Mouse (Mus musculus): ENCODE data around the gene Dag1.
"Not testable (repeated sequence)": the region's sequence is repeated elsewhere in the genome, so short reads cannot be mapped to it uniquely, and the experiment has no call there.

Dag1 gene

GRCm38 (mm10) chr9:108227911-108228649, 35.7 kb downstream of the Dag1 start:
- DNase-seq (ENCODE audit: extremely low read depth, low read depth) = no peak

DNA sequence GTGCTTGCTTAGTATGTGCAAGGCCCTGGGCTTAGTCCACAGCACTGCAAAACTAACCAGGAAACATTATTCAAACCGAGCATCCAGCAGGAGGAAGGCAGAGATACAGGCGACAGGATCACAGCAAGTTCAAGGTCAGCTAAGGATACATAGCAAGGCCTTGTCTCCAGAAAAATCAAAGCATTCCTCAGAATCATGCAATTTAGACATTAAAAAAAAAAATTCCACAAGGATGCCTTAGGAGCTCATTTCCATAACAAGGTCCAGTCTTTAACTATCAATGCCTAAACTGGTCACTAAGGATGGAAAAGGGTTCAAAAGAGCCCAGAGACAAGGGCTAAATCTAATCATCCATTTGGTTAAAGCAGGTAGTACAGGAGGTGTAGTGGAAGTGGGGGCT, 38.6 kb downstream of the Dag1 start:
- no peak for DNase-seq (ENCODE audit: extremely low read depth, low read depth)

DNA sequence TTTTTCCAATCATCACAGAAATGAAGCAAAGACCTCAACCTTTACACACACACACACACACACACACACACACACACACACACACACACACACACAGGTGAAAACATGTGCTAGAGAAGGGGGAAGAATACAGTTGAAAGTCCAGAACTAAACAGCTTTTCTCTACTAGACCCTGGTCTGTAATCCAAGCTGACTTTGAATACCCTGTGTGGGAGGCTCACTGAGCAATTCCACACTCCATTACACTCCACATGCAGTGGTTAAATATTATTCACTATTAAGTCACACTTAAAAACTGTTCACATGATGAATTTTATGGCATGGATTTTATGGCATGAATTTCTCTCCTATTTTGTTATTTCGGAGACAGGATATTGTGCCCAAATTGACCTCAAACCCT, 40.1 kb downstream of the Dag1 start:
- DNase-seq (ENCODE audit: extremely low read depth, low read depth) = no peak

DNA sequence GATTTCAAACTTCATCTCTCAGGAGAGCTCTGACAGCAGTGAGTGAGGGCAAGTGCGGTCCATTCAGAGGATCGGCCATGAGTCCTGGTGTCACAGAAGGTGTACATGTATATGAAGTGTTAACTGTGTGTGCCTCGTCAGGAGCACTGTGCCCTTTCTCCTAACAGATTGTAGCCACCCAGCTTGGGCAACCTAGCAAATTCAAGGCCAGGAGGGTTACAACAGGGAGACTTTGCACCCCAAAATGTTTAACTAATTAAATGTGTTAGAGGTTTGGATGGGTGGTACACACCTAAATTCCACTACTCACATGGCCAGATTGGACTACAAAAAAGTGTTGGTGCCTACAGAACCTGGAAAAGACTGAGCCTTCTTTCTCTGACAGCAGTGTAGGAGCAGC, 42.2 kb downstream of the Dag1 start:
- no peak for DNase-seq (ENCODE audit: extremely low read depth, low read depth)

GRCm38 (mm10) chr9:108220380-108220774, 43.4 kb downstream of the Dag1 start:
- no peak for DNase-seq (ENCODE audit: extremely low read depth, low read depth)

DNA sequence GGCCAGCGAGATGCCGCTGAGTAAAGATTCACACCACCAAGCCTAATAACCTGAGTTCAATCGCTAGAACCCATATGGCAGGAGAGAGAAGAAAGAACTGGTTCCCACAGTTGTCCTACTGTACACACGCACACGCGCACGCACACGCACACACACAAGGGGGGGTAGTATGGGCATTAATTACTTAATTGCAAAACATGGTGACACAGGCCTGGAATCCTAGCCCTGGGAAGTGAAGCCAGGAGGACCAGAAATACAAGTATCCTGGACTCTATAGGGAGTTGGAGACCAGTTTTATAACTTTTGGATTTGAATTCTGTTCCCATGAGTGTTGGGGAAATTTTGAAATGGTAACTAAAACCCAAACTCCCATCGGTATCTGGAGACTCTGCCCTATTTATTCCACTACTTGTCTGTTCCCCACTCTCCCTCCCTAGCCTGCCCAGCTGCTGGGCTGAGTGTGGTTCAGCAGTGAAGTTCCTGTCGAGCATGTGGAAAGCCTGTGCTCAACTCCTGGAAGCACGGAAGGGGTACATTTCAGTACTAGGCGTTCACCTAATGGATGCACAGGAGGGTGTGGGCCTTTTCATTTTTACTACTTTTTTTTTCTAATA, 43.9 kb downstream of the Dag1 start:
- no peak for DNase-seq (ENCODE audit: extremely low read depth, low read depth)

DNA sequence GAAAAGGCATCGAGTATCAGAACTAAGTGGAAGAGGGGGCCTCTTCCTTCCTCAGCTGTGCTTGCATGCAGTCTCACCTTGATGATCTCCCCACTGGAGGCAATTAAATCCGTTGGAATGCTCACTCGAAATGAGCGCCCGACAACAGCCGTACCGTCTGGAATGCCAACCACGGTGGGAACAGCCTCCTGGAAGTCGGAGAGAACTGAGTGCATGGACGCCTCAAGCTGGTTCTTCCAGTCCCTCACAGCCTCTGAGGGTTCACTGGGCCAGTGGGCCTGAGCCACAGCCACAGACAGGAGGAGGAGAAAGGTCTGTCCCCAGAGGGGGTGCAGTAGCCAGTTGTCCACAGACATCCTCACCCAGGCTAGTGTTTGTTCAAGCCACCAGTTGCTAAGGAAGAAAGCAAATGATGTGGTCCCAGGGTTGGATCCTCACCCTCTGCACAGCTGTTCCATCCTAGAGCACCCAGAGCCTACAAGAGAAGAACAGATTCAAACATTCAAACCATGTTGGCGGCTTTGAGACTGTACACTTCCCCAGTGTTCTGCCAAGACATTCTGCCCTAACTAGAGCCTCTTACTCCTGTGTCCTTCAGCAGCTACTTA, 45.7 kb downstream of the Dag1 start:
- no peak for DNase-seq (ENCODE audit: extremely low read depth, low read depth)

GRCm38 (mm10) chr9:108217406-108217805, 46.4 kb downstream of the Dag1 start:
- DNase-seq (ENCODE audit: extremely low read depth, low read depth) = no peak

GRCm38 (mm10) chr9:108213105-108213504, 50.7 kb downstream of the Dag1 start:
- no peak for DNase-seq (ENCODE audit: extremely low read depth, low read depth)

DNA sequence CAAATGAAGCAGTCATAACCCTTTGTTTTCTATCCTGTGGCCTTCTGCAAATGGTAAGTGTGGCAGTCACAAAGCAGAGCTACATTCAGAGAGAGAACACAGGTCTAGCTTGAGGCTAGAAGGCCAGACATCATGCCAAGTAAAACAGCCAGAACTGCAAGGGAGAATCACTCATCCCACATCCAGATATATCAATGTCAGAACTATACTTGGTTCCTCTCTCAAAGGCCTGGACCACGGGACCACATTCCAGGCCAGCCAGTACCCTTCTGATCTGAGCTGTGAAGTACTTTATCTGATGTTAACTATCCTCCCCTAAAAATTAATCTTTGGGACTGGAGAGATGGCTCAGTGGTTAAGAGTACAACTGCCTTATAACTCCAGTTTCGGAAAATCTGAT, 51.3 kb downstream of the Dag1 start:
- DNase-seq (ENCODE audit: extremely low read depth, low read depth) = no peak

DNA sequence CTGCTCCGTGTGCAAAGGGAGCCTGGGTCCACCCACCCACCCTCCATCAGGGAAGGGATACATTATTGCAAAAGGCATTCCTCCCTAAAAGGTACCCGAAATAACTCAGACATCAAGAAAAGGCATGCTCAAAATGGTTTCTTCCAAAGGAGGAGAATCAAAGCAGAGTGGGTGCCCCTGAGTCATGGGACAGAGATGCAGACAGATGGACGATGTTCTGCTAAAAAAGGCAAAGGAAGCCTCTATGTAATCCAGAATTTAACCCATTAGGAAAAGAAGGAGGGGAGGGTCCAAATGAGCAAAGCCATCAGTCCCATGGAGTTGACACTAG, 58.2 kb downstream of the Dag1 start:
- no peak for DNase-seq (ENCODE audit: extremely low read depth, low read depth)

GRCm38 (mm10) chr9:108204884-108205570, 58.7 kb downstream of the Dag1 start:
- no peak for DNase-seq (ENCODE audit: extremely low read depth, low read depth)

- DNase-seq (ENCODE audit: extremely low read depth, low read depth) = peak; percentile 83
Observed at GRCm38 (mm10) chr9:108203015-108203414, 60.7 kb downstream of the Dag1 start.

DNA sequence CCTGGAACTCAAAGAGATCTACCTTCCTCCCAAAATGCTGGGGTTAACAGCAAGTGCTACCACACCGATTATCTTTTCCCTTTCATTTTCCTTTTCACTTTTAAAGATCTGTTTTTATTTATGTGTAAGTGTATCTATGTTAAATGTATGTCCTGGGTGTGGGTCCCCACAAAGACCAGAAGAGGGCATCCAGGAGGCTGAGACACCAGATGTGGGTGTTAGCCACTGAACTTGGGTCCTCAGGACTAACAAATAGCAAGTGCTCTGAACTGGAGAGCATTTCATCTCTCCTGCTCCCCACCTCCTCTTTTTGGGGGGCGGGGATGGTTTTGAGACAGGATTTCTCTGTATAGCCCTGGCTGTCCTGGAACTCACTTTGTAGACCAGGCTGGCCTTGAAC, 61.6 kb downstream of the Dag1 start:
- DNase-seq (ENCODE audit: extremely low read depth, low read depth) = peak; percentile 51

DNA sequence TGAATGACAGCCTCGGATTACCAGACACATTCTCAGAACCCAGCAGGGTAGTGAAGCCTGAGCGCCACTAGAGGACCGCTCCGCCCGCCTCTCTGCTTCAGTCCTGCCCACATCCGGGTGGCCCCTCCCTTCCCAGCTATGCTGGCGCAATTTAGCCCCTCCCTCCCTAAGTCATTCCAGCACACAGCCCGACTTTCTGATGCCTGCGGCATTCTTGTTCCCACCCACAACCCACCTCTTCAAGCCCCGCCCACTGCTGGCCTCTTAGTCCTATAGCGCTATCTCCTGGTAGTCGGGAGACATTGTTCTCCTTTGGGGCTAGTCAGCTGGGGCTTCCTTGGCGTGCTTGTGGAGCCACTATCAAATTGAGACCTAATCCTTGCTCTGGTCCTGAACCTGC, 62.6 kb downstream of the Dag1 start:
- DNase-seq (ENCODE audit: extremely low read depth, low read depth) = peak; percentile 94

- DNase-seq (ENCODE audit: extremely low read depth, low read depth) = no peak
Observed at GRCm38 (mm10) chr9:108198621-108199020, 65.1 kb downstream of the Dag1 start.

DNA sequence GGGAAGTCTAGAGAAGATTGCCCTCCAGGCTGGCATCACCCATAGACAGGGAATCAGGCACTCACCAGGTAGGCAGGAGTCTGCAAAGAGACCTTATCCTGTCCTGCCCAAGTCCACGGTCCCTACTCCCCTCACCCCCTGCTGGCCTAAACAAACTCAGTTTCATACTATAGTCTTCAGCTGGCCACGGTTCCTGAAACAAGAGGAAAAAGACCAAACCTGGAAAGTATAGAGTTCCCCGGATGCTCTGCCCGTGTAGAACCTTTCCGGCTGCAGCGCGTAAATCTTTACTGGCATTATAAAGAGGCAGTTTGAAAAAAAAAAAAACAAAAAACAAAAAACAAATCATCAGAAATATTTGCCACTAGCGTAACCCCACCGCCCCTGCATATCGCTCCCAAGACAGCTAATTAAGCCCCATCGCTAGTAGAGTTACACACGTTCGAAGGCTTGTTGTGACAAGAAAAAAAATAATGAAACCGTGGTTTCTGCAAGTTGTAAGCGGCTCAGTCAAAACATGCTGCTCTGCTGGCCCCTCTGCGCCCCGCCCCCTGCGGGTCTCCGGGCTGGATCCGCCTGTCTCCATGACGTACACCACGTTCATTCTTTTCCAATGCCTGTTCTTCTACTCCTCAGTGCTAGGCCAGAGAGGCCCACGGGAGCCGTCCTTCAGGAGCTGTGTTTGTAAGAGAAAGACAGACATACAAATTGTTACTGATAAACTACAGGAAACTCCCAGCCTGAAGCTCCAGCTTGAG, 66.7 kb downstream of the Dag1 start:
- no peak for DNase-seq (ENCODE audit: extremely low read depth, low read depth)

DNA sequence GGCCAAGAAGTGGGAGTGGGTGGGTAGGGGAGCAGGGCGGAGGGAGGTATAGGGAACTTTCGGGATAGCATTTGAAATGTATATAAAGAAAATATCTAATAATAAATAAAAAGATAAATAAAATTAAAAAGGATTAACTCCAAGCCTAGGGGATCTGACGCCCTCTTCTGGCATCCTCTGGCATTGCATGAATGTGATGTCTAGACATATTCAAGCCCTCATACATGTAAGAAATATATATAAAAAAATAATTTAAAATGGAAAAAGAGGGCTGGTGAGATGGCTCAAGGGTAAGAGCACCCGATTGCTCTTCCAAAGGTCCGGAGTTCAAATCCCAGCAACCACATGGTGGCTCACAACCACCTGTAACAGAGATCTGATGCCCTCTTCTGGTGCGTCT, 67.5 kb downstream of the Dag1 start:
- not testable (repeated sequence) for DNase-seq (ENCODE audit: extremely low read depth, low read depth)

DNA sequence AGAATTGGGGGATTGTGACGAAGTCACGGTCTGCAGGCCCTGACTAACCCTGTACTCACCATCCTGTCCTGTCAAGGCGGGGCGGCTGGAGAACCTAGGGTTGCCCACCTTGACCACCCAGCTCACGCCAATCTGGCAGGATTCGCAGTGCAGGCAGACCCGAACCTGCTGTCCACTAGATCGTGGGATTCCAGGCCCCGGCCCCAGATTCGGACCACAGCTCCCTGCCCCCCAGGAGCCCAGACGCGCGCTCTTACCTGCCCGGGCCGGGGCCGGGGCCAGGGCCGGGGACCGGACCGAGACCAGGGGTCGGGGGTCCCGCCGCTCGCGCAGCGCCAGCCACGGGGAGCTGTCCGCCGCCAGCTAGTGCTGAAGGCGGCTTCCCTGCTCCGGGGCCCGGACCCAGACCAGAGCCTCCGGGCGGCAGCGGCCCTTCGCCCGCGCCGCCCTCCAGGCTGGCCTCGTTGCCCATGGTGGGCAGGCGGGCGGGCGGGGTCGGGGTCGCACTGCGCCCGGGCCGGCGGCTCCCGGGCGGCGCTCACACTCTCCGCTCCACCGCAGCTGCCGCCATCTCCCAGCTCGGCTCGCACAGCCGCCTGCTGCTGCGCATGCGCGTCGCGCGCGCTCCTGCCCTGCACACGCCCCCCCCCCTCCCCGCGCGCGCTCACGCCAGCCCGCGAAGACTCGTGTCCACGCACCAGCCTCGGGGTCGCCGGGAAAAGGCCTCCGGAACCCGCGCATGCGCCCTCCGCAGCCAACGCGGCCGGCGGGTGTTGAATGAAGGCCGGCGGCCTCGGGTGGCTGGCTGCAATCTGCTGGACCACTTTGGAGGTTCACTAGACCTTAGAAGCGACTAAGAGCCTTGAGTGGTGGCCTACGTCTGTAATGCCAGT, 73.7 kb downstream of the Dag1 start, which contains the start of gene Bsn:
Gene Bsn (minus strand): TSS at position 598 of the 893 bp plus-strand sequence.
- DNase-seq (ENCODE audit: extremely low read depth, low read depth) = no peak

DNA sequence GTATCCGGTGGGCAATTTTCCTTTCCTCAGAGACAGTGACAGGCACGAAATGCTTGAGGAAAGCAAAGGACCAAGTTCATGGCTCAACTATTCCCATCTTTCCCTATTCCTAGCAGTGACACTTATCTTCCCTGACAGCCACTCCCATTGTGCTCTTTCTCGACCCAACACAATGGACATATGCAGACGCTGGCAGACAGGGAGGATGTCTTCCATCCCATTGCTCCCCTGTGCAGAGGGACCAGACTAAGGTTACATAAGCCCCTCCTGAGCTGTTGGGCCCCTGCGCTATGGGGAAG, 74.3 kb downstream of the Dag1 start:
- no peak for DNase-seq (ENCODE audit: extremely low read depth, low read depth)

DNA sequence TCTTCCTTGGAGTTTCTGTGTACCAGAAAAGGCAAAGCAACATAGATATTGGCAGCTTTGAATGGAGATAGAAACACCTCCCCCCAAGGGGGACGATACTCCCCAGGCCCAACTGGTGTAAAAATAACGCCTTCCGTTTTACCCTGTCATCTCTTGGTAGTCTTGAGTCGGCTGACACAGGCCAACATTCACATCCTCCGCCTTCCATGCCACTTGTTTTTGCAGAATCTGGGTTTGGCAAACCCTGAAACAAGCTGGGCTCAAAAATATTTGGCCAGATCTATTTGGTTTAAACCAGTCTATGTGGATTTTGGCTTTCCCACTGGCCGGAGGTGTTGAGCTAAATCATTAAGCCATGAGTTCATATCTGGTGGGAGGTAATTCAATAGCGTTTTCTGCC, 74.7 kb downstream of the Dag1 start:
- no peak for DNase-seq (ENCODE audit: extremely low read depth, low read depth)

Measured in MEL-GATA-1-ER (cell line).